In genomic region chr7:115489608-115490007, GRCm38 (mm10) we compare ENCODE assay signal across 11 mouse cellular contexts.
DNase-seq lines count a peak whose midpoint lies in the region; ATAC-seq and TF ChIP-seq lines count a peak whose summit lies in the region.
"Had no signal": no experiment of that assay in that cellular context is flagged by ENCODE, and none has a peak within 500 bp of the region (broad histone marks: within the 10 kb centered on the region; RNA-seq: fewer than 3 reads in every experiment).

No protein-coding gene starts in this region.

- ATAC-seq in hindbrain, postnatal 0 days = no peak
- no peak for ATAC-seq in midbrain, embryonic 11.5 days (ENCODE audit: low FRiP score)
- ATAC-seq: intestine, embryonic 16.5 days; midbrain, embryonic 15.5 days had no signal

- no peak overlapping the region for H3K4me3 ChIP-seq in hindbrain, postnatal 0 days (ENCODE audit: low read length)
- H3K4me3 ChIP-seq in hindbrain, embryonic 10.5 days = no peak overlapping the region
- H3K4me3 ChIP-seq in midbrain, embryonic 11.5 days (ENCODE audit: low read depth, low read length) = no peak overlapping the region
- no peak overlapping the region for H3K4me3 ChIP-seq in midbrain, embryonic 10.5 days
- no peak overlapping the region for H3K4me3 ChIP-seq in embryonic facial prominence, embryonic 10.5 days
- H3K4me3 ChIP-seq: embryonic facial prominence, embryonic 15.5 days; midbrain, embryonic 15.5 days had no signal

- H3K27ac ChIP-seq in hindbrain, postnatal 0 days = no peak overlapping the region
- no peak overlapping the region for H3K27ac ChIP-seq in hindbrain, embryonic 10.5 days
- H3K27ac ChIP-seq in midbrain, embryonic 11.5 days (ENCODE audit: low read depth, low read length) = no peak overlapping the region
- H3K27ac ChIP-seq in midbrain, embryonic 10.5 days (replicated peaks) = no peak overlapping the region
- H3K27ac ChIP-seq in embryonic facial prominence, embryonic 10.5 days (replicated peaks) = no peak overlapping the region
- H3K27ac ChIP-seq: embryonic facial prominence, embryonic 15.5 days; midbrain, embryonic 15.5 days had no signal

- no peaks in the 10 kb centered on the region for H3K36me3 ChIP-seq in hindbrain, postnatal 0 days (ENCODE audit: insufficient read depth, low read length)
- no peaks in the 10 kb centered on the region for H3K36me3 ChIP-seq in hindbrain, embryonic 10.5 days
- H3K36me3 ChIP-seq in midbrain, embryonic 11.5 days (ENCODE audit: control insufficient read depth, insufficient read depth, low read length) = no peaks in the 10 kb centered on the region
- no peaks in the 10 kb centered on the region for H3K36me3 ChIP-seq in midbrain, embryonic 10.5 days
- no peaks in the 10 kb centered on the region for H3K36me3 ChIP-seq in embryonic facial prominence, embryonic 10.5 days (replicated peaks)
- H3K36me3 ChIP-seq: embryonic facial prominence, embryonic 15.5 days; midbrain, embryonic 15.5 days had no signal

- no peaks in the 10 kb centered on the region for H3K27me3 ChIP-seq in hindbrain, postnatal 0 days (ENCODE audit: insufficient read depth, low read length)
- H3K27me3 ChIP-seq in hindbrain, embryonic 10.5 days (ENCODE audit: insufficient read depth, poor library complexity, severe bottlenecking) = no peaks in the 10 kb centered on the region
- no peaks in the 10 kb centered on the region for H3K27me3 ChIP-seq in midbrain, embryonic 11.5 days (ENCODE audit: control insufficient read depth, insufficient read depth, low read length)
- H3K27me3 ChIP-seq in midbrain, embryonic 10.5 days (ENCODE audit: low read depth, poor library complexity, severe bottlenecking) = no peaks in the 10 kb centered on the region
- H3K27me3 ChIP-seq in embryonic facial prominence, embryonic 10.5 days (replicated peaks; ENCODE audit: low read depth, poor library complexity, severe bottlenecking) = 0 out of 2 replicates have a peak, but pooled peaks cover 4% of the 10 kb centered on the region
- H3K27me3 ChIP-seq: midbrain, embryonic 15.5 days had no signal

- WGBS in hindbrain, postnatal 0 days = 59% methylated on average over 10 of the region's 10 CpGs
- 63% methylated on average over 10 of the region's 10 CpGs for WGBS in hindbrain, embryonic 10.5 days
- WGBS in midbrain, embryonic 11.5 days = 56% methylated on average over 10 of the region's 10 CpGs
- 64% methylated on average over 10 of the region's 10 CpGs for WGBS in midbrain, embryonic 10.5 days
- 64% methylated on average over 10 of the region's 10 CpGs for WGBS in embryonic facial prominence, embryonic 10.5 days

- no peaks in the 10 kb centered on the region for H3K4me1 ChIP-seq in hindbrain, postnatal 0 days (ENCODE audit: insufficient read depth, low read length)
- H3K4me1 ChIP-seq in hindbrain, embryonic 10.5 days (replicated peaks) = 0 out of 2 replicates have a peak, but pooled peaks cover 3% of the 10 kb centered on the region
- H3K4me1 ChIP-seq in midbrain, embryonic 11.5 days (ENCODE audit: control insufficient read depth, insufficient read depth, low read length) = no peaks in the 10 kb centered on the region; the same call in 1 of the 2 replicates
- H3K4me1 ChIP-seq in midbrain, embryonic 10.5 days = no peaks in the 10 kb centered on the region
- peaks cover 18% of the 10 kb centered on the region for H3K4me1 ChIP-seq in embryonic facial prominence, embryonic 10.5 days
- H3K4me1 ChIP-seq: midbrain, embryonic 15.5 days had no signal

- peak; percentile 52 for TF ChIP-seq CTCF in hindbrain, postnatal 0 days (IDR thresholded peaks at IDR 0.05; ENCODE audit: low read depth)

- intact Hi-C loops in heart, postnatal 14 days (cut with DNase I) = no loop called here

- H3K9ac ChIP-seq in hindbrain, postnatal 0 days (replicated peaks; ENCODE audit: low read length) = no peak overlapping the region
- H3K9ac ChIP-seq in midbrain, embryonic 11.5 days (ENCODE audit: low read length) = no peak overlapping the region
- H3K9ac ChIP-seq: embryonic facial prominence, embryonic 15.5 days; midbrain, embryonic 15.5 days had no signal

- H3K9me3 ChIP-seq in hindbrain, postnatal 0 days (ENCODE audit: low read length) = no peaks in the 10 kb centered on the region
- no peaks in the 10 kb centered on the region for H3K9me3 ChIP-seq in hindbrain, embryonic 10.5 days
- no peaks in the 10 kb centered on the region for H3K9me3 ChIP-seq in midbrain, embryonic 11.5 days (ENCODE audit: control insufficient read depth, low read length)
- H3K9me3 ChIP-seq in midbrain, embryonic 10.5 days (replicated peaks) = no peaks in the 10 kb centered on the region
- H3K9me3 ChIP-seq in embryonic facial prominence, embryonic 10.5 days = no peaks in the 10 kb centered on the region
- H3K9me3 ChIP-seq: embryonic facial prominence, embryonic 15.5 days; midbrain, embryonic 15.5 days had no signal

- no peak overlapping the region for H3K4me2 ChIP-seq in hindbrain, postnatal 0 days (ENCODE audit: low read depth, low read length)
- no peak overlapping the region for H3K4me2 ChIP-seq in midbrain, embryonic 11.5 days
- H3K4me2 ChIP-seq: embryonic facial prominence, embryonic 15.5 days; midbrain, embryonic 15.5 days had no signal

- DNase-seq in hindbrain, postnatal 0 days (ENCODE audit: low spot score) = peak; percentile 37
- DNase-seq in hindbrain, embryonic 10.5 days (ENCODE audit: low spot score) = no peak
- DNase-seq in midbrain, embryonic 11.5 days (ENCODE audit: low spot score, missing footprints) = peak; percentile 82
- DNase-seq in midbrain, embryonic 10.5 days (ENCODE audit: low spot score) = no peak
- peak; percentile 16 for DNase-seq in embryonic facial prominence, embryonic 10.5 days (ENCODE audit: low spot score)
- peak; percentile 60 for DNase-seq in thymus, postnatal 14 days
- no peak for DNase-seq in urinary bladder, adult 2 months (ENCODE audit: low spot score)
- DNase-seq in heart, postnatal 14 days = no peak

Comparison
In these comparisons a context has a peak if more than half of its experiments do, and no peak if none do; other contexts are left out.
1. DNase-seq: peak in hindbrain, postnatal 0 days (single experiment), midbrain, embryonic 11.5 days (single experiment), embryonic facial prominence, embryonic 10.5 days (single experiment) and thymus, postnatal 14 days (single experiment); none in hindbrain, embryonic 10.5 days (single experiment), midbrain, embryonic 10.5 days (single experiment), urinary bladder, adult 2 months (single experiment) and heart, postnatal 14 days (0 of 2).